Mouse (Mus musculus) liver, embryonic 14.5 days (tissue): ENCODE results near the gene Teddm2. TPM values are rescaled to one million over a fixed set of nuclear protein-coding genes. Genes with fewer than 3 reads are reported as not detected.

Source experiments
- ATAC-seq: fragments of 200-750 bp; cut with Nextera tagmentation; 2 replicates; pipeline ENCODE4 v1.8.0; 2017; ENCODE audit warnings: moderate number of reproducible peaks, mild to moderate bottlenecking, moderate library complexity; ENCODE audit not compliant: insufficient read depth
- DNase-seq, 3 experiments: peaks; one replicate each; pipeline ENCODE4 v3.0.0-alpha.2; 2012 to 2013; ENCODE audit warnings: low read depth in 3 of 3, low spot score in 3 of 3
- H3K27ac ChIP-seq: fragments of 300-500 bp; sonication (generic); 2 replicates; pipeline ENCODE4 v1.5.1; 2014; ENCODE audit warnings: moderate library complexity, mild to moderate bottlenecking, control low read depth, inconsistent platforms
- H3K27me3 ChIP-seq: fragments of 300-500 bp; sonication (generic); 2 replicates; pipeline ENCODE4 v1.6.1; 2014; ENCODE audit warnings: mild to moderate bottlenecking, low read length, moderate library complexity; ENCODE audit not compliant: control insufficient read depth, insufficient read depth
- H3K36me3 ChIP-seq: fragments of 300-500 bp; sonication (generic); replicated peaks from 2 replicates; pipeline ENCODE4 v1.6.1; 2014; ENCODE audit warnings: low read depth; ENCODE audit not compliant: control insufficient read depth, insufficient read depth
- H3K4me1 ChIP-seq, 2 experiments: fragments of 200-500 bp in 1 of 2; fragments of 300-500 bp in 1 of 2; sonication (generic) in 1 of 2; replicated peaks; 2 replicates each; pipeline ENCODE4 v1.6.1; 2012 to 2014; ENCODE audit warnings: antibody characterized with exemption in 1 of 2, inconsistent platforms in 1 of 2, low read length in 1 of 2; ENCODE audit not compliant: control insufficient read depth in 2 of 2, insufficient read depth in 2 of 2
- H3K4me2 ChIP-seq: fragments of 300-500 bp; sonication (generic); 2 replicates; pipeline ENCODE4 v1.6.1; 2014; ENCODE audit warnings: low read depth, mild to moderate bottlenecking, control low read depth, moderate library complexity
- H3K4me3 ChIP-seq, 2 experiments: fragments of 200-500 bp in 1 of 2; fragments of 300-500 bp in 1 of 2; sonication (generic) in 1 of 2; 2 replicates each; pipeline ENCODE4 v1.5.1; 2012 to 2014; ENCODE audit warnings: low read depth in 2 of 2, low read length in 2 of 2, mild to moderate bottlenecking in 2 of 2, control low read depth in 1 of 2, inconsistent platforms in 1 of 2, moderate library complexity in 1 of 2; ENCODE audit not compliant: insufficient read depth in 1 of 2
- H3K9ac ChIP-seq: fragments of 300-500 bp; sonication (generic); replicated peaks from 2 replicates; pipeline ENCODE4 v1.6.1; 2014; ENCODE audit warnings: mild to moderate bottlenecking, control low read depth, moderate library complexity
- H3K9me3 ChIP-seq: fragments of 300-500 bp; sonication (generic); 2 replicates; pipeline ENCODE4 v1.6.1; 2016; ENCODE audit warnings: low read length, mixed read lengths; ENCODE audit not compliant: control insufficient read depth
- CTCF ChIP-seq: IDR thresholded peaks from 2 replicates; pipeline ENCODE4 v1.5.1; 2016; ENCODE audit warnings: antibody characterized with exemption, low read depth, control low read depth
- EP300 ChIP-seq: IDR thresholded peaks from 2 replicates; pipeline ENCODE4 v1.6.1; 2016; ENCODE audit warnings: antibody characterized with exemption, low read depth
- WGBS: fragments of 180-500 bp; shearing (Covaris S2); extraction: QIAGEN DNeasy Blood & Tissue Kit; methylation state at CpG from one replicate; pipeline ENCODE4 v1.1.7; 2014; ENCODE audit not compliant: insufficient replicate concordance; 5-methylcytosine and 5-hydroxymethylcytosine counted together
- polyA plus RNA-seq, 2 experiments: library from polyadenylated mRNA; depleted of rRNA in 1 of 2; stranded (reverse) in 1 of 2; unstranded in 1 of 2; fragments of >200 nt; fragmentation: Nextera tagmentation in 1 of 2; extraction: Ambion mirVana in 1 of 2; gene quantifications; 2 replicates each; pipeline versions ENCODE4 v1.2.1 to v1.2.3; 2012 to 2014

The Teddm2 gene
- polyA plus RNA-seq, 2 experiments, result 0.14 to 0.28 TPM

DNA sequence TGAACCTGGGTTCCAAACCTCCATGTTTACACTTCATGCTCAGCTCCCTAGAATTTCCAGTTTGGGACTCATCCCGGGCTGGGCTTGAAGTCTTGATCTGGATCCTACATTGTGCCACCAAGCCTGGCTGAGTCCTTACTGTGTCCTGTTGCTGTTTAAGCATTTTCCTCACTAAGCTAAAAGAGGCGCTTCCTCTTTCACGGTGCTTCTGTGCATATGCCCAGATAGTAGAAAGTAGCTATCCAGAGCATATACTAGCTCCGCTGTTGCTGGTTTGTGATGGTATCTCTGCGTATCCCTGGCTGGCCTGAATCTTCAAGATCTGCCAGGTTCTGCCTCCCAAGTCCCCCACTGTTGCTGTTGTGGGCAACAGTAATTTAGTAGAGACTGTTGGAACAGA, 10.4 kb upstream of the Teddm2 start:
- TF ChIP-seq EP300 (no peak), CTCF (no peak)
- H3K4me2 ChIP-seq, result no peak overlapping the region
- no peak overlapping the region for H3K27ac ChIP-seq
- H3K4me3 ChIP-seq, result no peak overlapping the region
- H3K9ac ChIP-seq, result no peak overlapping the region
- WGBS, result 66% methylated on average over 5 of the region's 5 CpGs
- peaks cover 0 to 8% of the 10 kb centered on the region in 2 experiments; a peak in 2 of 4 replicates for H3K4me1 ChIP-seq
- ATAC-seq (peak; percentile 2; the same call in 1 of the 2 replicates), DNase-seq (no peak)
- no peaks in the 10 kb centered on the region for H3K27me3 ChIP-seq
- peaks cover 49% of the 10 kb centered on the region for H3K36me3 ChIP-seq
- H3K9me3 ChIP-seq, result no peaks in the 10 kb centered on the region

- Histone ChIP-seq H3K9ac (no peak overlapping the region), H3K36me3 (peaks cover 54% of the 10 kb centered on the region), H3K9me3 (no peaks in the 10 kb centered on the region), H3K4me3 (no peak overlapping the region), H3K27ac (no peak overlapping the region), H3K4me1 (peaks cover 0 to 8% of the 10 kb centered on the region in 2 experiments; a peak in 2 of 4 replicates), H3K4me2 (no peak overlapping the region), H3K27me3 (no peaks in the 10 kb centered on the region)
- TF ChIP-seq CTCF (no peak), EP300 (0 out of 2 replicates have a peak, but pooled peaks have one; percentile 5)
- ATAC-seq (peak; percentile 58; the same call in 1 of the 2 replicates), DNase-seq (no peak)
- WGBS, result 64% methylated on average over 9 of the region's 9 CpGs
Observed at GRCm38 (mm10) chr1:153909963-153910291, 9.9 kb upstream of the Teddm2 start.

DNA sequence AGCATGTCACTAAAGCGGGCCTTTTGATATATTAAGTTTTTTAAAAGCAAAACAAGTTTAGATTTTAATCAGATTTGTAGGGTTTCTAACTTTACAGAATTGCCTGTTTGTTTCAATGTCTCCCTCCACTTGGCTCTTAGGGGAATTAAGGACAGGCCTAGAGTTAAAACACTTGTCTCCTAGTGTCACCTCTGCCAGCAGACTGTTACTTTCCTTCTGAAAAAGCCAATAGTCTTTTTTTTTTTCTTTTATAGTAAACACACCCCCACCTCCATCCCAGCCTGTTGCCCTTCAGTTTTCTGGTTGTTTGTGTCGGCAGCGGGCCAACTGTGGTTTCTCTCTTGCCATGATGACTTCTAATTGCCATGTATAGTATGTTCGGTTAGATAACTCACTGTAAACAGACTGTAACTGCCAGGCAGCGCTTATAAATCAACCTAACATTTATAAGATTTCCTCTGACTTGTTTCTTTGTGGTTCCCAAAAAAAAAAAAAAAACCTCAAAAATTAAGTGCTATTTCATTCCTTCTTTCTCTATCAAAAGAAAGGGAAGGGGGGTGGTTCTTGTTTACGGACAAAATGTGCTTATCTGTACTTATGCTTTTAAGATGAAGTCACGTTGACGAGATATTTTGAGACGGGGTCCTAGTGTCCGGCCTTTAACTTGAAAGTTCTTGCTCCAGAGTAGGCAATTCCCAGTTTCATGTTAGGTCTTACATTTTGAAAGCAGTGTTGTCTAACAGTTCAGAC, 9.4 kb upstream of the Teddm2 start:
- no peak overlapping the region for H3K4me2 ChIP-seq
- no peak overlapping the region for H3K9ac ChIP-seq
- TF ChIP-seq EP300 (0 out of 2 replicates have a peak, but pooled peaks have one; percentile 2), CTCF (no peak)
- H3K27me3 ChIP-seq, result no peaks in the 10 kb centered on the region
- no peaks in the 10 kb centered on the region for H3K9me3 ChIP-seq
- H3K4me3 ChIP-seq, result no peak overlapping the region
- H3K36me3 ChIP-seq, result peaks cover 59% of the 10 kb centered on the region
- H3K4me1 ChIP-seq, result peaks cover 0 to 8% of the 10 kb centered on the region in 2 experiments; a peak in 2 of 4 replicates
- DNase-seq, result no peak
- H3K27ac ChIP-seq, result no peak overlapping the region
- no peak for ATAC-seq
- 59% methylated on average over 10 of the region's 10 CpGs for WGBS

DNA sequence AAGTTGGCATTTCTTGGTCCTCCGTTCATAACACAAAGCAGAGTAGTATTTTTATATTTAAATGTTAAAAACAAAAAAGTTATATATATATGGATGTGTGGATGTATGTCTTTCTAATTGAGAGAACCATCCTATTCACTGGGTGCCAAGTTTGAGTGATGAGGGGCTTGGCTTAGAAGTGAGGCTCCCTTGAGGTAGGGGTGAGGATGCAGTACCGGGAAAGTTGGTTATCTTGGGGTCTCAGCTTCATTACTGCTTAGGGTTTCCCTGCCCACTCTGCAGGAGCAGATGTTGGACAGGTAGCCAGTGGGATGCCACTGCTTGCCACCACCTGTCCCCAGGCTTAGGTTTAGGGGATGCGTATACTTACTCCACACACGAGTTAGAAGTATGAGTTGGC, 8.7 kb upstream of the Teddm2 start:
- Histone ChIP-seq H3K4me3 (no peak overlapping the region), H3K4me2 (no peak overlapping the region), H3K9me3 (no peaks in the 10 kb centered on the region), H3K27me3 (no peaks in the 10 kb centered on the region), H3K4me1 (peaks cover 0 to 8% of the 10 kb centered on the region in 2 experiments; a peak in 2 of 4 replicates), H3K36me3 (peaks cover 66% of the 10 kb centered on the region), H3K9ac (no peak overlapping the region), H3K27ac (no peak overlapping the region)
- WGBS, result 87% methylated on average over 4 of the region's 4 CpGs
- no peak for TF ChIP-seq CTCF
- TF ChIP-seq EP300, result no peak
- no peak for DNase-seq
- ATAC-seq, result no peak

- Histone ChIP-seq H3K9ac (no peak overlapping the region), H3K4me1 (peaks cover 0 to 8% of the 10 kb centered on the region in 2 experiments; a peak in 2 of 4 replicates), H3K9me3 (no peaks in the 10 kb centered on the region), H3K36me3 (peaks cover 71% of the 10 kb centered on the region), H3K4me3 (no peak overlapping the region), H3K27ac (no peak overlapping the region), H3K4me2 (no peak overlapping the region), H3K27me3 (no peaks in the 10 kb centered on the region)
- WGBS, result 84% methylated on average over 6 of the region's 6 CpGs
- TF ChIP-seq CTCF (no peak), EP300 (no peak)
- no peak for DNase-seq
- ATAC-seq, result no peak
Observed at GRCm38 (mm10) chr1:153908208-153908607, 8.2 kb upstream of the Teddm2 start.
